Mouse (Mus musculus) MEL-GATA-1-ER (cell line): ENCODE data around the gene Prdx1.
"Not testable (repeated sequence)": the region's sequence is repeated elsewhere in the genome, so short reads cannot be mapped to it uniquely, and the experiment has no call there.

Experiments
- DNase-seq: peaks from one replicate; pipeline ENCODE4 v3.0.0-alpha.2; 2012; ENCODE audit warnings: low read depth; ENCODE audit errors: extremely low read depth

Prdx1 gene

DNA sequence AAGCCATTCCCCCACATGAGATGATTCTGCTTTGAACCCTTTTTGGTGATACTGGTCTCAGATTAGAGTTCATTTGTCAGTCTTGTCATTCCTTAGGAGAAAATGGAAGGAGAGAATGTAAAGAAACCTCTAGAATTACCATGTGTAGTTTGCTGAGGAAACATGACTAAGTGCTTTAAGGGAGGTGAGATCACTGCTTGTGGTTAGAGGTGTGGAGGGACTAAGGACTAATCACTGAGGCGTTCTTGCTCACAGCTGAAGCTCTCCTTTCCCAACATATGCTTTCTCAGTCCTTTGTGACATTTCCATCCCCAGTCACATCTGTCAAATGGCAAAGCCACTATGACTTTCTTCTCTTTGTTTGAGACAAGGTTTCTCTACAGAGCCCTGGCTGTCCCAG, 7.5 kb upstream of the Prdx1 start:
- DNase-seq, result no peak

DNA sequence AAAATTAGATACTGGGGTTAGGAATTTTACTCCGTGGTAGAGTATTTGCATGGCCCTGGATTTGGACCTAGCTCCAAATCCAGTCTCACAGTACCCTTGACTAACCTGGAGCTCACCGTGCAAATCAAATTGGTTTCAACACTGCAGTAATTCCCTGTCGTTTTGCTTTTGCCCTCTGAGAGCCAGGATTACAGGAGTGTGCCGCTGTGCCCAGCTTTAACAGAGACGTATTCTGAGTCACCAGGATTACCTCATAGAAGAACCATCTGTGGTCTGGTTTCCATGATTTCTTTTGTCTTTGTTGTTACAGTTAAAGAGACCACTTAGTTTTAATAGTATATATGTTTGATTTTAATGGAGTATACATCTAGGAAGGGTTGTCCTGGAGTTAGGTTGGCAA, 6.2 kb upstream of the Prdx1 start:
- DNase-seq, result no peak

DNA sequence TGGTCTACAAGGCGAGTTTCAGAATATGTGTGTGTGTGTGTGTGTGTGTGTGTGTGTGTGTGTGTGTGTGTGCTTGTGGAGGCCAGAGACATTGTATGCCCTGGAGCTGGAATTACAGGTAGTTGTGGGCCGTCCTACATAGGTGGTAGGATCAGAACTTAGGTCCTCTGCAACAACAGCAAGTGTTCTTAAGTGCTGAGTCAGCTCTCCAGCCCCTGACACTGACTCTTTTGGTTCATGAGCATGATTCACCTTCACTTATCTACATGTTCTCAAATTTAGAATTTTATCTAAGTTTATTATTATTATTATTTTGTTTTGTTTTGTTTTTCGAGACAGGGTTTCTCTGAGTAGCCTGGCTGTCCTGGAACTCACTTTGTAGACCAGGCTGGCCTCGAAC, 4.8 kb upstream of the Prdx1 start:
- DNase-seq, result not testable (repeated sequence)

- DNase-seq, result peak; percentile 43
These were observed 1.4 kb upstream of the Prdx1 start for GRCm38 (mm10) chr4:116683957-116684356.

DNA sequence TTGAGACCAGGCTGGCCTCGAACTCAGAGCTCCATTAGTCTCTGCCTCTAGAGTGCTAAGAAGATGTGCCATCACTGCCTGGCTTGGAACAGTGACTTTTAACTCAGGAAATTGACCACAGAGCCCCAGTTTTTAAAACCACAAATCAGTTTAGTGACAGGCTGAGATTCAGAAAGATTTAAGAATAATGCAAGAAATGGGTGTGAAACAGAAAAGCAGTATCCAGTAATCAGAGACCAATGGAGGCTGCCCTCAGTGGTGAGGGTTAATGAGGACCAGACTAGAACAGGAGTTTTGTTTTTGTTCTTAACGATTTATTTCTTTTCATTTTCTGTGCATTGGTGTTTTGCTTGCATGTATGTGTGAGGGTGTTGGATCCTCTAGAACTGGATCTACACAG, 679 bp upstream of the Prdx1 start:
- DNase-seq, result no peak

- DNase-seq, result no peak
These were observed 1.7 kb downstream of the Prdx1 start for GRCm38 (mm10) chr4:116687041-116687440.

GRCm38 (mm10) chr4:116689309-116689876, 4.0 kb downstream of the Prdx1 start:
- no peak for DNase-seq

GRCm38 (mm10) chr4:116692146-116692545, 6.8 kb downstream of the Prdx1 start:
- DNase-seq, result no peak

DNA sequence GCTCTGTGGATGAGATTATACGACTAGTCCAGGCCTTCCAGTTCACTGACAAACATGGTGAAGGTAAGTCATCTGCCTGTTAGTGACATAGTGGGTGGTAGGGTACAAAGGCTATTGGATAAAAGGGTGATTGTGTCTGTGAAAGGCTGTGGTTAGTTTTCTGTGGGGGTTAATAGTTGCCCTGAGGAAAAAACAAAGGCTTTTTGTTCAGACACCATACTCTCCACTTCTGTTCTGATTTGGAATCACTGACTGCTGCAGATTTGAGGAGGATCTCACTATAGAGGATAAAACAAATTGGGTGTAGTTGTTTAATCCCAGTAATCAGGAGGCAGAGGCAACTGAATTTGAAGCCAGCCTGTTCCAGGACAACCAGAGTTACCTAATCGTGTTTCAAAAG, 8.4 kb downstream of the Prdx1 start:
- DNase-seq, result no peak

DNA sequence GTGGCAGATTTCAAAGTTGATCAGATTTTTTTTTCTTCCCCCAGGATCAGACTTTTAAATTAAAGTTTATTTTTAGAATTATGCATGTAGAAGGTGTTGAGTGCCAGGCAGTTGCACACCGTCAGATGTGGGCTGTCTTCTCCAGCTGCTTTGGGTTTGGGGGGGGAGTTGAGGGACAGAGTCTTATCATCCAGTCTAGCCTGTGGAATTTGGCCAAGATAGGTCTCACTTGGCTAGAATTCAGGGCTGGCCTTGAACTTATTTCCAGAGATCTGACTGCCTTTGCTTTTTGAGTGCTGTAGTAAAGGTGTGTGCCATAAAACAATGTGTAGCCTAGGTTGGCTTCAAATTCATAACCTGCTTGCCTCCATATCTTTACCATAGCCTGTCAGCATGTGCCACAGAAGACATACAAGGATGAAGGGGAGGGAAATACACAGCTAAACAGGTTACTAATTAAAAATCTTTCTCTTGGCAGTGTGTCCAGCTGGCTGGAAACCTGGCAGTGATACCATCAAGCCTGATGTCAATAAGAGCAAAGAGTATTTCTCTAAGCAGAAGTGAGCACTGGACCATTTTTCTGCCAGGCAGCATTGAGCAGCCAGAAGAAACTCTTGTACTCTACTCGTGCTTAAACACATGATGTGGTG, 13.5 kb downstream of the Prdx1 start:
- no peak for DNase-seq

DNA sequence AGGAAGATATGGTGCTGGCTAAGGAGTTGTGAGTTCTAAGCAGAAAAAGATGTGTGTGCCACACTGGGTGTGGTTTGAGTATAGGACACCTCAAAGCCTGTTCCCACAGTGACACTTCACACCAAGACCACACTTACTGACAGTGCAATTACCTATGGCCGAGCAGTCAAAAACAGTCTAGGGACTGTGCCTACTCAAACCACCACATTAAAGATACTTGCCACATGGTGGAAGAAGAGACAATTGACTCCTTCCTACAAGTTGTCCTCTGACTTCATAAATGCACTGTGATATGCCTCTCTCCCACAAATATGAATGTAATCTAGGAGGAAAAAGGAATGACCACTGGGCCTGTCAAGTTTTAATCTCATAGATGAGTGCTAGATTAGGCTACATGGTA, 15.6 kb downstream of the Prdx1 start:
- DNase-seq, result no peak

GRCm38 (mm10) chr4:116703804-116704203, 18.5 kb downstream of the Prdx1 start:
- DNase-seq, result peak; percentile 62

DNA sequence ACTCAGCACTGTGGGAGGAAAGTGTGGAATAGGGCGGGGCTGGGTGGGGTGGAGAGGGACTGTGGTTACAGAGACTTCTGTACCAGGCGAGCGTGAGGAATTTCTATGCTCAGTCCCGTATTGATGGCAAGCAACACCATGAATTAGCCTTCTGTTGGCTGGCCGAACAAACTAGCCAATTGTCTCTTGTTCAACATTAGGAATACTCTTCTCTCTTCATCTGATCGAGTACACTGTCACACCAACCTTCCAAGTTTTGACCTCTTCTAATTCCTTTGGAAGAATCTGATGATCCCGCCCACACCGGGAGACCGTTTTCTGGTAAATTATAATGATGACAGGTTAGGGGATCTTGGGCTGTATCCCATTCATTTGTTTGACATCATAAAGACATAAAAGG, 22.3 kb downstream of the Prdx1 start:
- DNase-seq, result no peak

GRCm38 (mm10) chr4:116708201-116708764, 22.9 kb downstream of the Prdx1 start, which contains the start of the genes Mmachc and Ccdc163:
Mmachc (minus strand) TSS chr4:116708406.
Ccdc163 (plus strand) TSS chr4:116708509.
- peak; percentile 99 for DNase-seq

DNA sequence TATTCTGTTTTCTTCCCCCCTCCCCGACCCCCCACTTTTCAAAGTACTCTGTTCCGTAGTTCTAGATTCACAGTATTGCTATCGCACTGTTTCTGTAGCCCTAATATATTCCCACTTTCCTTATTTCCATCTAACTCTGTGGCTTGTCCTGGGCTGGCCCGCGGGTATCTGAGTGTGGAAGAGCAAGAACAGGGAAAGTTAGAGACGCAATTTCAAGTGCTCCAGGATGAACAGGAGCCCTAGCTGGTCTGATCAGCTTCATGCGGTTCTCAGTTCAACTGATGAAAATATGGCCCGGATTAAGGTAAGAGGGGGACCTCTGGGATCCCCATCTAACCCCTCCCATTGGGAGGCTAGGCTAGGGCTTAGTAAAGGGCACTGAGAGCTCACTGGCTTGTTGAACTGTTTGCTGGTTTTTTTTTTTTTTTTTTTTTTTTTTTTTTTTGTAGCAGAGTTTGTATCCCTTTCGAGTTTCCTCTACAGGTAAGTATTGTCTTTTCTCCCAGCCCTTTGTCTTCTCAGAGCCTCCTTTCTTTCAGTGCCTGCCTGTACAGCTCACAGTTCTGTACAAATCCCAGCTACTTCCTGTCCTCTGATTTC, 23.5 kb downstream of the Prdx1 start:
- no peak for DNase-seq

- no peak for DNase-seq
These were observed 24.8 kb downstream of the Prdx1 start for GRCm38 (mm10) chr4:116710154-116710553.

GRCm38 (mm10) chr4:116712536-116712935, 27.2 kb downstream of the Prdx1 start:
- DNase-seq, result no peak

- peak; percentile 79 for DNase-seq
These were observed 34.1 kb downstream of the Prdx1 start for GRCm38 (mm10) chr4:116719396-116719795.

GRCm38 (mm10) chr4:116720343-116721097, 35.2 kb downstream of the Prdx1 start, which contains the start of gene Tesk2:
Tesk2 (plus strand) TSS chr4:116720948.
- peak; percentile 100 for DNase-seq

DNA sequence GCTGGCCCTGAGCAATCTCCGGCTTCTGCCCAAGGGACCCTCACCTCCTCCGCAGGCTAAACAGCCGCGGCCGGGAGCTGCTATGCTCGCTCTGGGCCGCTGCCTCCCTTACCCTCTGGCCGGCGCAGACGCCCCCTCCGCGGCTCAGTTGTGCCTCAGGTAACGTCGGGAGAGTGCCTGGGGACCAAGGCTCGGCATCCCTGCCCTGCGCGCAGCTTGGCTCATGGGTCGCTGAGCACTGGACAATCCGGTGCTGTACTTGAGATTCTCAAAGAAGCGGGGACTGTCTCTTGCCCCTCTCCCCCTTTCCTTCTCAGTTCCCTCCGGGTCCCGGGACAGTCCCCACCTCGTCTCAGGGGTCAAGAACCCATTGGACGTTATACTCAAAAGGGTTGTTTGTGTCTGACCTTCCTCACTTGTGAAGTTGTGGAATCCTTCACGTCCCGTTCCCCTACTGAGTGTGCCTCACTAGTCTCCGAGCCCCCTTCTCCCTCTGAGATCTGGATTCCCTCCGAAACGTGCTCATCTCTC, 35.8 kb downstream of the Prdx1 start:
- DNase-seq, result no peak

GRCm38 (mm10) chr4:116722230-116722629, 36.9 kb downstream of the Prdx1 start:
- no peak for DNase-seq
